Mouse (Mus musculus): ENCODE results near the gene Drd1.

The Drd1 gene

GRCm38 (mm10) chr13:54073066-54073465 lies 17.6 kb upstream of the Drd1 start:
- DNase-seq (ENCODE audit: low read depth, low spot score): no peak

- DNase-seq (ENCODE audit: low read depth, low spot score): no peak
Observed at GRCm38 (mm10) chr13:54072526-54073057, 17.1 kb upstream of the Drd1 start.

GRCm38 (mm10) chr13:54071606-54072331 lies 16.3 kb upstream of the Drd1 start, which contains the start of gene Sfxn1:
Sfxn1 (plus strand) TSS chr13:54071869.
- peak; percentile 42 for DNase-seq (ENCODE audit: low read depth, low spot score)

DNA sequence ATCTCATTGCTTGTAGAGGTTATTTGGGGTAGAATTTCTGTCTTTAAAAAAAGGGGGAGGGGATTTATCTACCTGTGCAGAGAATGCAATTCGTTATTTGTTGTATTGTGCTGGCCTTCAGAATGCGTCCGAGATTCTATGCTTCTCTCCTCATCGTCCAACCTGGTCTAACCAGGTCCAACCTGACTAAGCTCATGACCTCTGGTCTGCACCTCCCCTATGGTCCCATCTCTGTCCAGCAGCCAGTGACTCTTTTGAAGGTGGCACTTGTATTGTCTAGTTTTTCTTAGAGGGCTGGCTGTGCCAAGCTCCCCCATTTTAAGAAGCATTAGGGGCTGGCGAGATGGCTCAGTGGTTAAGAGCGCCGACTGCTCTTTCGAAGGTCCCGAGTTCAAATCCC lies 15.5 kb upstream of the Drd1 start:
- no peak for DNase-seq (ENCODE audit: low read depth, low spot score)

GRCm38 (mm10) chr13:54067617-54068166 lies 12.2 kb upstream of the Drd1 start:
- DNase-seq (ENCODE audit: low read depth, low spot score): no peak

DNA sequence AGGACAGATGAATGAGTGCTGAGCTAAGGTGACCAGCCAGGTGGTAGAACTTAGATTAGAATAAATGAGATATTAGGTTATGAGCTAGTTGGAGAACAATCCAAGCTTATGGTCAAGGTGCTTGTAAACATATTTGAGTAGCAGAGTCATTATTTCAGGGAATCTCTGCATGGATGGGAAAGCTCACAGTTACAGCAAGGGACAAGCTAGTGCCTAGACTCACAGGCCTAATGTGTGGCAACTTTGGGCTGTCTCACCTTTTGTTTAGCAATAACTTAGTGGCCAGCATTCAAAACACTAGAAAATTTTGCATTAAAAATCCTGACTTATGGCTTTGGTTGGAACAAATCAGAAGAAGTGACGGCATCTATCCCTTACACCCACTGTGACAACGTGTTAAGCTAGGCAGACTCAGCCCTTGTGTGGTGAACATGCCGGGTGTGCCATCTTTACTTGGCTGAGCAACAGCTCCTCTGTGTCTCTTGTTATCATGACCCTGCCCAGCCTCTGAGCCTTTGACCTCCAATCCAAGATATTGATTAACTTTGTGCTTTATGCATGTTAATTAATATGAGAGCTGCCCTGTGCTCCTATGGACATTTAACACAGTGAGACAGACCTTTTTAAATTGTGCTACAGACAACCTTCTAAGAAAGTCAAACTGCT lies 10.7 kb upstream of the Drd1 start:
- no peak for DNase-seq (ENCODE audit: low read depth, low spot score)

GRCm38 (mm10) chr13:54063292-54063691 lies 7.8 kb upstream of the Drd1 start:
- DNase-seq (ENCODE audit: low read depth, low spot score): no peak

DNA sequence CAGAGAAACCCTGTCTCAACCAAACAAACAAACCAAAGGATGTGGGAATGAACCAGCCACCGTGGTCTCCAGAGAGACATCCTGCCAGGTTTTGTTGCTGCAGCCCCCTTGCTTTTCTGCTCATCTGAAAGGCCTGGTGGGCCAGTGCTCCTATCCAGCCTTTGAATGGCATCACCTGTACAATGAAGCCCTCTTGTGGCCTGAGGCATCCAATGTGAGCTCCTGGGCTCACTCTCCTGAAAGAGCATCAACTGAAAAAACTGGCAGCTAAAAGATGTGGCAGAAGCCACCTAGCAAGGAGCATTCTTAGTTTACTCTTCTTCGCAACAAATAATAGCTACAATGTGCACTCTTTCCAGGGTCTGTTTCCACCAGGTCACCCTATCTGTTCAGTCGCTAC lies 6.6 kb upstream of the Drd1 start:
- no peak for DNase-seq (ENCODE audit: low read depth, low spot score)

DNA sequence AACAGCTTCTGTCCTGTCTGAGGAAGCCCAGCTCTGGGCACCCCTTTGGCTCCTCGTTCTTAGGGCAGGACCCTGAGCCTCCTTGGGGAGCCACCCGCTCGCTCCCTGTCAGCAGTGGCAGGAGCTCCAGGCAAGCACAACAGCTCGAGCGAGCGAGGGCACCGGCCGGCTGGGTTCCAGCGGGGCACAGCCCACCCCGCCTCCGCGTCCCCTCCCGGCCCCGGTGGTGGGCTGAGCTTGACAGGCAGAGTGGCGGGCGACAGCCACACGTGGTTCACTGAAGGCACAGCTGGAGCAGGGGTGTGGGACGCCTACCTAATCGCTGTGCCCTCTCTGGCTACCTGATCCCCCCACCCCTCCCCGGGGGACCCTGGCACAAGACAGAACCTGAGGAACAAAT lies 543 bp downstream of the Drd1 start:
- no peak for DNase-seq (ENCODE audit: low read depth, low spot score)

DNA sequence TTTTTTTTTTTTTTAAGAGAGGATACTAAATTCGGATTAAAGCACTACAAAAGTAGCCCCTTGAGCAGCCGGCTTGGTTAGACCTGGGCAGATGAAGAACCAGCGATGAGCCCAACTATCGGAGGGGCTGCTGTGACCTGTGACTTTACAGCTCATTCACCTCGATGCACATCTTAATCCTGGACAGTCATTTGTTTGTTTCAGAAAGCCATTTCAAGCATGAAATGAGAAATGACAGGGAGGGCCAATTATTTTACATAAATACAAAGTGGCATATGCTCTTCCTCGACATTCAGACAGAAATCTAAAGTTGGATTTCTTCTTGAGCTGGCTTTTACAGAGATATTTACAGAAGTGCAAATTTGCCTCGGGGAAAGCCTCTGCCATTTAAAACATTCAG lies 3.9 kb downstream of the Drd1 start:
- no peak for DNase-seq (ENCODE audit: low read depth, low spot score)

- DNase-seq (ENCODE audit: low read depth, low spot score): no peak
Observed at GRCm38 (mm10) chr13:54048679-54049352, 6.7 kb downstream of the Drd1 start.

GRCm38 (mm10) chr13:54040256-54040655 lies 15.2 kb downstream of the Drd1 start:
- no peak for DNase-seq (ENCODE audit: low read depth, low spot score)

DNA sequence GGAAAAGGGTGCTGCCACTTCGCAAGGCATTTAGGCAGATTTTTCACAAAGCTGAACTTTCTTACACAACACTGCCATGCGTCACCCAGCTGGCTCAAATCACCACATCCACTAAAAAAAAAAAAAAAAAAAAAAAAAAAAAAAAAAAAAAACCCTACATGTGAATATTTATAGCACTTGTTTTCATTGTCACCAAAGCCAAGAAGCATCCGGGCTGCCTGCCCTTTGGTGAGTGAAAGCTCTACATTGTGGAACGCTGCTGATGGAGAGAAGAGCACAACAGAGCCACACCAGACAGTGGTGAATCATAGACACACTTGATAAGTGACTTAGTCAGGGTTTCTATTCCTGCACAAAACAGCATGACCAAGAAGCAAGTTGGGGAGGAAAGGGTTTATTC lies 17.6 kb downstream of the Drd1 start:
- DNase-seq (ENCODE audit: low read depth, low spot score): no peak

DNA sequence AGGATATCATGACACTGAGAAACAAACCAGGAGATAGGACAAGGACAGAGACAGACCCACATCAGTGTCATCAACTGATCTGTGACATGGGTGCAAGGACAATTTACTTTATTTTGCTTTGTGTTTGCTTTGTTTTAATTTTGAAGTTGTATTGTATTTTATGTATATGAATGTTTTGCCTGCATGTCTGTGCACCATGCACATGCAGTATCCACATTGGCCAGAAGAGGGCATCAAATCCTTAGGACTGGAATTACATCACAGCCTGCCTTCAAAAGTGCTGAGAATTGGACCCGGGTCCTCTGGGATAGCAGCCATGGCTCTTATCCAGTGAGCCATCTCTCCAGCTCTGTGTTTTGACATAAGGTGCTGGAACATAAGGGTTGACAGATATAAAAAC lies 20.0 kb downstream of the Drd1 start:
- DNase-seq (ENCODE audit: low read depth, low spot score): no peak

DNA sequence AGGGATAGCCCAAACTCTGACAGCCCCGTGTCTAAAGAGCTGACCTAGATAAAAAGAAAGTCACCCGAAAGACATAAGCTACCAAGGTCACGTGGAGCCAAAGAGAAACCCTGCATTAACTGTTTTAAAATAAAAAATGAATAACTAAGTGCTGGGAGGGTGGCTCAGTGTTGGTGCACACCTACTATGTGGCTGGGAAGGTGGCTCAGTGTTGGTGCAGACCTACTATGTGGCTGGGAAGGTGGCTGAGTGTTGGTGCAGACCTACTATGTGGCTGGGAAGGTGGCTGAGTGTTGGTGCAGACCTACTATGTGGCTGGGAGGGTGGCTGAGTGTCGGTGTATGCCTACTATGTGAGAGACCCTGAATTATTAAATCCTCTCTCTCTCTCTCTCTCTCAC lies 21.9 kb downstream of the Drd1 start:
- no peak for DNase-seq (ENCODE audit: low read depth, low spot score)

- DNase-seq (ENCODE audit: low read depth, low spot score): no peak
Observed at GRCm38 (mm10) chr13:54027079-54027478, 28.4 kb downstream of the Drd1 start.

DNA sequence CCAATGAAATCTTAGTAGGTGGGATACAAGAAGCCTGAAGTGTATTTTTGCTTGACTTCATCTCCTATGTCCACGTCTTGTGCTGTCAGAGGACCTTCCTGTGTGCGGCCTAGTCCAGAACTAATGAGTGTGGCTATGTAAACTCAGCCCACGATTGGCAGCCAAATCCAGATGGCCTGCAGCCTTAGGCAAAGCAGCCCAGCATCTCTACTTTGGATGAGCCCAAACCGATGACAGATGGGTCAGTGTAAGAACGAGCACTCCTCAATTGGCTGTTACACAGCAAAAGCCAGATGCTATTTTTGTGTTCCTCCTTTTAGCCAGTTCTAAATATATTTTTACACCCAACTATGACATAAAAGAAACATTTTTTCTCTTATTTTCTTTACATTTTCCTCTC lies 32.2 kb downstream of the Drd1 start:
- no peak for DNase-seq (ENCODE audit: low read depth, low spot score)

DNA sequence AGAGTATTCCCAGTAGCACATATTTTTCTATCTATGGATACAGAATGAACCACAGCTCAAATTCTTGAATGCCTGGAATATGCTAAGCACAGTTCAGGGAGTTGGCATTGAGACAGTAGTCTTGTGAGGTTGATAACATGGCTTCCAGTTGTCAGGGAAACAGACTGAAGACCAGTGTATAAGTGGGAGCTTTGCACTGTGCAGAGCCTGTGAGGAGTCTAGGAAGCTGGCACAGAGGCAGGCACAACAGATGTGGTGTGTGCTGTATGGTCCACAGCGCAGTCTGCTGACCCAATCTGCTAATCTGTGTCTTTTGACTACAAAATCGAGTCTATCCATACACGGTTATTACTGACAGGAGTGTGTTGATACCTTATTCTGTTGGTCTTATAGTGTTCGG lies 46.8 kb downstream of the Drd1 start:
- no peak for DNase-seq (ENCODE audit: low read depth, low spot score)

Measured in telencephalon, adult 2 months (tissue).